Mouse (Mus musculus): ENCODE results near the gene Sulf2. TPM values are rescaled to one million over a fixed set of nuclear protein-coding genes. Genes with fewer than 3 reads are reported as not detected.

The Sulf2 gene
- total RNA-seq (2014; rRNA removed; ENCODE audit: low replicate concordance) (86.5 and 94.0 TPM in 2 replicates), polyA plus RNA-seq (2015; fragmentation: Nextera tagmentation; extraction: Ambion mirVana) (51.9 and 54.8 TPM in 2 replicates)

- TF ChIP-seq CTCF (IDR thresholded peaks at IDR 0.05; ENCODE audit: low read depth) (peak; percentile 83), EP300 (IDR thresholded peaks at IDR 0.05; ENCODE audit: low read depth) (no peak)
- DNase-seq (ENCODE audit: low spot score), result peak; percentile 91
- Histone ChIP-seq H3K9me3 (replicated peaks; ENCODE audit: control insufficient read depth, low read length) (no peaks in the 10 kb centered on the region), H3K4me2 (ENCODE audit: low read depth, low read length) (peak within 1 kb of the TSS; percentile 96), H3K27me3 (ENCODE audit: control insufficient read depth, insufficient read depth, low read length) (no peaks in the 10 kb centered on the region), H3K4me1 (ENCODE audit: control insufficient read depth, insufficient read depth) (peaks cover 38% of the 10 kb centered on the region), H3K9ac (replicated peaks; ENCODE audit: low read depth, low read length) (peak within 1 kb of the TSS; percentile 75), H3K4me3 (ENCODE audit: low read depth, low read length) (peak within 1 kb of the TSS; percentile 68), H3K27ac (ENCODE audit: low read depth) (peak within 1 kb of the TSS; percentile 93), H3K36me3 (replicated peaks; ENCODE audit: control insufficient read depth, insufficient read depth, low read length) (no peaks in the 10 kb centered on the region)
- peak; percentile 67 for ATAC-seq (ENCODE audit: insufficient read depth, low read depth)
- WGBS, result under 1% methylated on average over 23 of the region's 23 CpGs
These were observed at the start of gene Sulf2 for GRCm38 (mm10) chr2:166155454-166155815. TSS of gene Sulf2 (minus strand) at chr2:166155663.

GRCm38 (mm10) chr2:166204174-166204573 is 48.7 kb upstream of the Sulf2 start:
- 58% methylated on average over 13 of the region's 13 CpGs for WGBS
- peak overlapping the region; percentile 78 for H3K27ac ChIP-seq (ENCODE audit: low read depth)

GRCm38 (mm10) chr2:166203647-166204046 is 48.2 kb upstream of the Sulf2 start:
- Histone ChIP-seq H3K4me1 (ENCODE audit: control insufficient read depth, insufficient read depth) (peaks cover 23% of the 10 kb centered on the region; the same call in 1 of the 2 replicates), H3K36me3 (replicated peaks; ENCODE audit: control insufficient read depth, insufficient read depth, low read length) (no peaks in the 10 kb centered on the region), H3K9me3 (replicated peaks; ENCODE audit: control insufficient read depth, low read length) (no peaks in the 10 kb centered on the region), H3K27ac (ENCODE audit: low read depth) (peak overlapping the region; percentile 78), H3K4me2 (ENCODE audit: low read depth, low read length) (no peak overlapping the region), H3K9ac (replicated peaks; ENCODE audit: low read depth, low read length) (no peak overlapping the region), H3K27me3 (ENCODE audit: control insufficient read depth, insufficient read depth, low read length) (no peaks in the 10 kb centered on the region), H3K4me3 (ENCODE audit: low read depth, low read length) (no peak overlapping the region)
- TF ChIP-seq EP300 (IDR thresholded peaks at IDR 0.05; ENCODE audit: low read depth) (no peak), CTCF (IDR thresholded peaks at IDR 0.05; ENCODE audit: low read depth) (no peak)
- ATAC-seq (ENCODE audit: insufficient read depth, low read depth) (peak; percentile 71), DNase-seq (ENCODE audit: low spot score) (peak; percentile 45)
- WGBS, result 39% methylated on average over 11 of the region's 12 CpGs

More at GRCm38 (mm10) chr2:166204174-166204573, 48.7 kb upstream of the Sulf2 start:
- TF ChIP-seq EP300 (IDR thresholded peaks at IDR 0.05; ENCODE audit: low read depth), result no peak
- TF ChIP-seq CTCF (IDR thresholded peaks at IDR 0.05; ENCODE audit: low read depth), result no peak
- no peak overlapping the region for H3K4me2 ChIP-seq (ENCODE audit: low read depth, low read length)
- H3K9me3 ChIP-seq (replicated peaks; ENCODE audit: control insufficient read depth, low read length), result no peaks in the 10 kb centered on the region
- H3K27me3 ChIP-seq (ENCODE audit: control insufficient read depth, insufficient read depth, low read length), result no peaks in the 10 kb centered on the region
- ATAC-seq (ENCODE audit: insufficient read depth, low read depth) (0 out of 2 replicates have a peak, but pooled peaks have one; percentile 1), DNase-seq (ENCODE audit: low spot score) (no peak)
- H3K36me3 ChIP-seq (replicated peaks; ENCODE audit: control insufficient read depth, insufficient read depth, low read length), result no peaks in the 10 kb centered on the region
- H3K9ac ChIP-seq (replicated peaks; ENCODE audit: low read depth, low read length), result no peak overlapping the region
- H3K4me1 ChIP-seq (ENCODE audit: control insufficient read depth, insufficient read depth), result peaks cover 23% of the 10 kb centered on the region; the same call in 1 of the 2 replicates
- H3K4me3 ChIP-seq (ENCODE audit: low read depth, low read length), result no peak overlapping the region

- no peaks in the 10 kb centered on the region for H3K36me3 ChIP-seq (replicated peaks; ENCODE audit: control insufficient read depth, insufficient read depth, low read length)
- WGBS, result 66% methylated on average over 7 of the region's 7 CpGs
- H3K4me1 ChIP-seq (ENCODE audit: control insufficient read depth, insufficient read depth), result peaks cover 10% of the 10 kb centered on the region
- H3K9me3 ChIP-seq (replicated peaks; ENCODE audit: control insufficient read depth, low read length), result no peaks in the 10 kb centered on the region
- H3K4me3 ChIP-seq (ENCODE audit: low read depth, low read length), result no peak overlapping the region
- ATAC-seq (ENCODE audit: insufficient read depth, low read depth), result no peak
- DNase-seq (ENCODE audit: low spot score), result no peak
- no peak for TF ChIP-seq CTCF (IDR thresholded peaks at IDR 0.05; ENCODE audit: low read depth)
- no peak overlapping the region for H3K27ac ChIP-seq (ENCODE audit: low read depth)
- H3K4me2 ChIP-seq (ENCODE audit: low read depth, low read length), result no peak overlapping the region
- H3K9ac ChIP-seq (replicated peaks; ENCODE audit: low read depth, low read length), result no peak overlapping the region
- H3K27me3 ChIP-seq (ENCODE audit: control insufficient read depth, insufficient read depth, low read length), result no peaks in the 10 kb centered on the region
These were observed 42.5 kb upstream of the Sulf2 start for GRCm38 (mm10) chr2:166197964-166198363.

- no peaks in the 10 kb centered on the region for H3K27me3 ChIP-seq (ENCODE audit: control insufficient read depth, insufficient read depth, low read length)
- no peaks in the 10 kb centered on the region for H3K9me3 ChIP-seq (replicated peaks; ENCODE audit: control insufficient read depth, low read length)
- no peaks in the 10 kb centered on the region for H3K36me3 ChIP-seq (replicated peaks; ENCODE audit: control insufficient read depth, insufficient read depth, low read length)
- TF ChIP-seq EP300 (IDR thresholded peaks at IDR 0.05; ENCODE audit: low read depth) (peak; percentile 44; the same call in 1 of the 2 replicates), CTCF (IDR thresholded peaks at IDR 0.05; ENCODE audit: low read depth) (no peak)
- H3K27ac ChIP-seq (ENCODE audit: low read depth), result peak overlapping the region; percentile 57
- DNase-seq (ENCODE audit: low spot score) (peak; percentile 75), ATAC-seq (ENCODE audit: insufficient read depth, low read depth) (no peak; the same call in 1 of the 2 replicates)
- WGBS, result 32% methylated on average over 6 of the region's 6 CpGs
- H3K4me3 ChIP-seq (ENCODE audit: low read depth, low read length), result no peak overlapping the region
- no peak overlapping the region for H3K9ac ChIP-seq (replicated peaks; ENCODE audit: low read depth, low read length)
- H3K4me2 ChIP-seq (ENCODE audit: low read depth, low read length), result no peak overlapping the region
- H3K4me1 ChIP-seq (ENCODE audit: control insufficient read depth, insufficient read depth), result peaks cover 10% of the 10 kb centered on the region
These were observed 41.6 kb upstream of the Sulf2 start for GRCm38 (mm10) chr2:166197064-166197463.
